Mouse (Mus musculus): ENCODE results near the gene Gm7075.

- TF ChIP-seq CTCF (IDR thresholded peaks at IDR 0.05; ENCODE audit: control insufficient read depth, insufficient read depth, insufficient read length) (peak; percentile 39), USF1 (IDR thresholded peaks at IDR 0.05; ENCODE audit: low read depth) (no peak)
Measured at GRCm38 (mm10) chr10:63382372-63383279, 39.0 kb downstream of the Gm7075 start, which contains the start of gene Dnajc12.
